Mouse (Mus musculus): ENCODE results near the gene Il1a.

DNA sequence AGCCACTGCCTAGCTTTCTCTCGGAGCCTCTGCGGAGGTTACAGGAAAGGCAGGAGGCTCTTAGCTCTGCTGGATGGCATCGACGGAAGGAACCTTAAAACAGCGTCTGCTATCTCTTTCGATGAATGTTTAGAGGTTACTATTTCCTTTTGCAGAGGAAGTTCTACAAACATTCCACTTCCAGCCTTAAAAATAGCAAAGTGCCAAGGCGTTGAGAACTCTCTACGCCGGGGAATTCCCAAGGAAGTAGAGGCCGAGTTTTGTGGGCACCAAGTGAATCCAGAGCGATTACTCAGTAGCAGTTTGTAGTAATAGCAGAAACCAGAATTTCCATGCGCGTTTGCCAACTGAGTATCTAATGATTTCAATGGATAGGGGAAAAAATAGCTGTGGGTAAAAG lies 20.8 kb upstream of the Il1a start:
- TF ChIP-seq CTCF (IDR thresholded peaks at IDR 0.05; ENCODE audit: insufficient read depth, low read depth, low read length), result no peak
- no peak for TF ChIP-seq POLR2A (IDR thresholded peaks at IDR 0.05; ENCODE audit: insufficient read depth, low read depth, low read length)

Measured in olfactory bulb, adult 2 months (tissue).